Mouse (Mus musculus) ES-Bruce4 (cell line): ENCODE data around the gene Rdh14. TPM values are rescaled to one million over a fixed set of nuclear protein-coding genes. Genes with fewer than 3 reads are reported as not detected.

Experiments
- H3K27ac ChIP-seq: 2 replicates; pipeline ENCODE4 v1.5.1; 2012; ENCODE audit warnings: low read length, inconsistent platforms; ENCODE audit not compliant: insufficient read depth
- H3K27me3 ChIP-seq: 2 replicates; pipeline ENCODE4 v1.6.1; 2012; ENCODE audit warnings: mild to moderate bottlenecking, low read length, inconsistent platforms; ENCODE audit not compliant: control insufficient read depth, poor library complexity, insufficient read depth, severe bottlenecking
- H3K36me3 ChIP-seq: 2 replicates; pipeline ENCODE4 v1.6.1; 2012; ENCODE audit warnings: inconsistent platforms, mild to moderate bottlenecking, low read length, moderate library complexity; ENCODE audit not compliant: control insufficient read depth, poor library complexity, insufficient read depth, severe bottlenecking
- H3K4me1 ChIP-seq: one replicate; pipeline ENCODE4 v1.8.1; 2011; ENCODE audit warnings: low read length; ENCODE audit not compliant: control insufficient read depth, insufficient read depth
- H3K4me3 ChIP-seq: 2 replicates; pipeline ENCODE4 v1.5.1; 2011; ENCODE audit warnings: low read depth, mild to moderate bottlenecking, low read length
- H3K9ac ChIP-seq: 2 replicates; pipeline ENCODE4 v1.6.1; 2012; ENCODE audit warnings: low read depth, mild to moderate bottlenecking, inconsistent platforms; ENCODE audit not compliant: poor library complexity, severe bottlenecking
- H3K9me3 ChIP-seq: replicated peaks from 2 replicates; pipeline ENCODE4 v1.6.1; 2012; ENCODE audit warnings: mild to moderate bottlenecking, low read length, inconsistent platforms; ENCODE audit not compliant: control insufficient read depth, poor library complexity, insufficient read depth, severe bottlenecking
- CTCF ChIP-seq: IDR thresholded peaks from one replicate; pipeline ENCODE4 v1.8.1; 2011; ENCODE audit warnings: low read depth, low read length
- EP300 ChIP-seq: IDR thresholded peaks from 2 replicates; pipeline ENCODE4 v1.6.1; 2011; ENCODE audit warnings: low read depth, low read length; ENCODE audit not compliant: insufficient read depth
- POLR2A ChIP-seq: IDR thresholded peaks from one replicate; pipeline ENCODE4 v1.8.1; 2011; ENCODE audit warnings: low read length; ENCODE audit not compliant: insufficient read depth
- polyA plus RNA-seq: library from polyadenylated mRNA; stranded (reverse); fragments of >200 nt; gene quantifications from 2 replicates; pipeline ENCODE4 v1.2.4, GENCODE M21; 2011; ENCODE audit warnings: low read depth; ENCODE audit not compliant: missing spikeins, insufficient read depth, insufficient read length

The Rdh14 gene
- 7.7 and 8.4 TPM in 2 replicates for polyA plus RNA-seq

DNA sequence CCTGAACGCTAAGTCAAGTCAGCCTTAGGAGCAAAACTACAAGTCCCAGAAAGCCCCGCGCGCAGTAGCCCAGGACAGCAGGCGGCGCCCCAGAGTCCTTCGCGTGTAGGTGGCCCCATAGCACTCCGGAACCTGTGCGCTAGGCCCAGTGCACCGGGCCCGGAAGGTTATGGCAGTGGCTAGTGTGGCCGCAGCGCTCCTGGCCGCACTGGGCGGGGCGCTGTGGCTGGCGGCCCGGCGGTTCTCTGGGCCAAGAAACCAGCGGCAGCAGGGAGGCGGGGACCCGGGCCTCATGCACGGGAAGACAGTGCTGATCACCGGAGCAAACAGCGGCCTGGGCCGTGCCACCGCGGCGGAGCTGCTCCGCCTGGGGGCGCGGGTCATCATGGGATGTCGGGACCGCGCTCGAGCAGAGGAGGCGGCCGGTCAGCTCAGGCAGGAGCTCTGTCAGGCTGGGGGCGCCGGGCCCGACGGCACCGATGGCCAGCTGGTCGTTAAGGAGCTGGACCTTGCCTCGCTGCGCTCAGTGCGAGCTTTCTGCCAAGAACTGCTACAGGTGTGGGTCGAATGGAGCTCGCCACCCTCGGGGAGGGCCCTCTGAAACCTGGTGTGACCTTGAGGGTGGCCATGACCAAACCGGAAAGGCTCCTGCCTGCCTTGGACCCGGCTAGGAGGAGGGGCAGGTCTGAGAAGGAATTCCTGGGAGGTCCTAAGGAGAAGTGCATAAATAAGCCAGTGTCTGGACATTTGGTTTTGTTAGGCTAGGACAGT is at the start of gene Rdh14:
Gene Rdh14 (plus strand): TSS at position 102 of the 771 bp plus-strand sequence.
- no peaks in the 10 kb centered on the region for H3K27me3 ChIP-seq
- H3K9ac ChIP-seq, result peak within 1 kb of the TSS; percentile 83
- no peaks in the 10 kb centered on the region for H3K36me3 ChIP-seq
- peak within 1 kb of the TSS; percentile 92 for H3K4me3 ChIP-seq
- no peaks in the 10 kb centered on the region for H3K9me3 ChIP-seq
- no peaks in the 10 kb centered on the region for H3K4me1 ChIP-seq
- peak; percentile 15 for TF ChIP-seq CTCF
- TF ChIP-seq POLR2A, result no peak
- H3K27ac ChIP-seq, result no peak within 1 kb of the TSS; the same call in 1 of the 2 replicates

DNA sequence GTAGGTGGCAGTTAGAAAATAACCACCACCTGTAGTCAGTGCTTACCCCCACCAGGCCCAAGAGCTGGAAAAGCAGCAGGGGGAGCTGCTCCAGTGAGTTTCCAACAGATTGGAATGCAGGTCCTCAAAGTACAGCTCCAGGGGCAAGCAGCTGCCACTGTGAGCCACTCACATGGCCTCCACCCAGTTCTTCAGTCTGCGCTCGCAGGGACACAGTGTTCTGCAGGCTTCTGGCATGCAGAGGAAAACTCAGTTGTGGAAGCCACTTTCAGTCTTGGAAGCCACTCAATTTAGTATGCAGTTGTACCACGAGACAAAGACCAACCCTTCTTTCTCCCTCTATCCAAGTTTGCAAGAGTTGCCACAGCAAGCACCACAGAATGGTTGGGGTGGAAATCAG is 39.9 kb upstream of the Rdh14 start:
- no peak overlapping the region for H3K27ac ChIP-seq
- TF ChIP-seq CTCF (no peak), EP300 (no peak), POLR2A (no peak)
- H3K4me3 ChIP-seq, result no peak overlapping the region
- no peaks in the 10 kb centered on the region for H3K36me3 ChIP-seq
- H3K9ac ChIP-seq, result no peak overlapping the region
- H3K4me1 ChIP-seq, result no peaks in the 10 kb centered on the region
- peaks cover 2% of the 10 kb centered on the region; the same call in 1 of the 2 replicates for H3K9me3 ChIP-seq
- H3K27me3 ChIP-seq, result no peaks in the 10 kb centered on the region

DNA sequence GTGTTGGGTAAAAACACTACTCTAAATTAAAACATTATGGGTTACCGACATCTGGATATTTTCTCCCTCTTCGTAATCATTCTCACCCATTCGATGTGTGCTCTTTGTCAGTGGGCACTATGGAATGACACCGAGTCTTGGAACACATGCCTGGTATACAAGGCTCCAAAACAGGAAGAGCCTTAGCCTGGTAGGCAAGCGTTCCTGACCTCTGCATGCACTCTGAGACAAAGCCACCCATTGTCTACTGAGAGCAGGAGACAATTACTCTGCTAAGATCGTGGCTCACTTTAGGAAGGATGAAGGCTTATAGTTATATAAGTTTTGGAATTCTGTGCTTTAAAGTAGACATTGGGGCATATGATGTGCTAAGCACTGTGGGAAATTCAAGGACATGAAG is 32.8 kb upstream of the Rdh14 start:
- no peaks in the 10 kb centered on the region for H3K9me3 ChIP-seq
- H3K27ac ChIP-seq, result no peak overlapping the region
- H3K4me3 ChIP-seq, result no peak overlapping the region
- no peaks in the 10 kb centered on the region for H3K27me3 ChIP-seq
- H3K36me3 ChIP-seq, result no peaks in the 10 kb centered on the region
- H3K9ac ChIP-seq, result no peak overlapping the region
- TF ChIP-seq EP300, result no peak
- no peak for TF ChIP-seq POLR2A
- no peak for TF ChIP-seq CTCF
- H3K4me1 ChIP-seq, result no peaks in the 10 kb centered on the region

DNA sequence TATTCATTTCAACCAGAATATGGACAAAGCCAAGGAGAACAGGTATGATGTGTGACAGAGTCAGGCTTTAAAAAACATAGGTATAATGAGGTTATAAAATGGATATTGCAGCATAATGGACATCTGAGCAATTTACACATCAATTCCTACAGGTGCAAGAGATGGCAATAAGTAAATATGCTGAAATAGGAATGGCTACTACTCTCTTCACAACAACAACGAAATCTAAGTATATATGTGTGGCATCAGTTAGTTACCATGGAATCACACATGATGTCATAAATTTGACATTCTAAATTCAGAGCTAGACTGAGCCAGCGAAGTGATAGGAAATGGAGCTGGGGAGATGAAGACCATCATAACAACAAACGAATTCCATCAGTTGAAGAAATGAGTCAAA is 20.9 kb upstream of the Rdh14 start, which contains the start of gene Nt5c1b:
Gene Nt5c1b (plus strand): TSS at position 301 of the 400 bp plus-strand sequence.
- H3K4me3 ChIP-seq, result no peak within 1 kb of the TSS
- H3K36me3 ChIP-seq, result no peaks in the 10 kb centered on the region
- no peak within 1 kb of the TSS for H3K9ac ChIP-seq
- no peaks in the 10 kb centered on the region for H3K27me3 ChIP-seq
- TF ChIP-seq EP300 (no peak), CTCF (no peak), POLR2A (no peak)
- no peaks in the 10 kb centered on the region for H3K4me1 ChIP-seq
- H3K9me3 ChIP-seq, result no peaks in the 10 kb centered on the region
- no peak within 1 kb of the TSS for H3K27ac ChIP-seq

DNA sequence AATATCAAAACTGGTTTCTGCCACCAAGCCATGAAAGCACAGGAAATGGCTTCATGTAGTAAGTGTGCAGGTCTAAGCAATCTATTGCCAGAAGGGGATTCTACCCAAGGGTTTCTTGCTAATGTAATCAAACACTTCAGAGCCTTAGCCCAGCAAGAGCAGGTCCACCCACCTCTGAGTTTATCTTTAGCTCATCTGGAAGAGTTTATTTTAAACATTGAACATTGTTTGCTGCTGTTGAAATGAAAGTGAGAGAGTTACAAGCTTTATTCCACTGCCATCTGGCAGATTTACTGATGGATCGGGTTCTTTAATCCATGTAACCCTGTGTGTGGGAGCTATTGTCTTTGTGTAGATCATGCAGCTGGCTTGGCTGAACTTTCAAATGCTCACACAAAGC is 10.2 kb downstream of the Rdh14 start:
- Histone ChIP-seq H3K27ac (no peak overlapping the region), H3K9me3 (no peaks in the 10 kb centered on the region), H3K36me3 (no peaks in the 10 kb centered on the region), H3K9ac (no peak overlapping the region), H3K4me1 (no peaks in the 10 kb centered on the region), H3K4me3 (no peak overlapping the region), H3K27me3 (no peaks in the 10 kb centered on the region)
- TF ChIP-seq CTCF (no peak), POLR2A (no peak), EP300 (no peak)

DNA sequence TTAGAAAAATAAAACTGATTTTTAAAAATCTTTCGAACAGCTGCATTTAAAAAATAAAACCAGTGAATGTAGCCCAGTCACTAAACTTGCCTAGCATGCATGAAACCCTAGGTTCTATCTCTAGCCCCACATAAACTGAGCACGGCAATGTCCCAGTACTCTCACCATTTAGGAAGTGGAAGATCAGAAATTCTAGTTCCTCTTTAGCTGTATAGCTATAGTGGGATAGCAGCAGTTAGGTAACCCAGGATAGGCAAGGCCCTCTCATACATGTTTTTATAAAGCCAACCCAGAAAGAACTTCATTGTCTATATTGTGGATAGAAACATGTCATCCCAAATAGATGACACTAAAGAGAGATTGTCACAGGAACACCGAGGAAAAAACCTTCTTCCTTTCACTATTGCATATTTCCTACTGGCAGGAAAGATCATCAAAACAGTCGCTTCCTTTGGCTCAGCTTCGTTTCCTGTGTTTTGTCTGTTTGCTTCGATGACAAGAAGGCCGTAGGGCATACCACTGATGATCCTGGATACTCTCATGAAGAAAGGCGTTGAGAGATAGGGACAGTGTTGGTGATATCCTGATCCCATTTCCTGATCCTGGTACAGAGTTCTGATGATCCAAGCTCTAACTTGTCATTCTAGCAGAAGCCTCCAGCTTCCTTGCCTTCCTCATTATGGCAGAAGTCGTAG is 12.0 kb downstream of the Rdh14 start:
- no peak overlapping the region for H3K4me3 ChIP-seq
- H3K9me3 ChIP-seq, result no peaks in the 10 kb centered on the region
- no peak overlapping the region for H3K9ac ChIP-seq
- no peak overlapping the region for H3K27ac ChIP-seq
- H3K4me1 ChIP-seq, result no peaks in the 10 kb centered on the region
- TF ChIP-seq POLR2A (no peak), CTCF (no peak), EP300 (no peak)
- no peaks in the 10 kb centered on the region for H3K36me3 ChIP-seq
- H3K27me3 ChIP-seq, result no peaks in the 10 kb centered on the region
